Mouse (Mus musculus) testis, adult 2 months (tissue): ENCODE results near the gene Ralgps1.

Experiments used
- CTCF ChIP-seq: fragments of 200-500 bp; IDR thresholded peaks from 2 replicates; pipeline ENCODE4 v1.5.1; 2012; ENCODE audit warnings: low read depth, mild to moderate bottlenecking, inconsistent platforms, low read length, moderate library complexity; ENCODE audit not compliant: control insufficient read depth, insufficient read depth, insufficient replicate concordance
- POLR2A ChIP-seq: fragments of 200-500 bp; IDR thresholded peaks from 2 replicates; pipeline ENCODE4 v1.6.1; 2012; ENCODE audit warnings: low read depth, mild to moderate bottlenecking, inconsistent platforms, low read length, moderate library complexity; ENCODE audit not compliant: control insufficient read depth

DNA sequence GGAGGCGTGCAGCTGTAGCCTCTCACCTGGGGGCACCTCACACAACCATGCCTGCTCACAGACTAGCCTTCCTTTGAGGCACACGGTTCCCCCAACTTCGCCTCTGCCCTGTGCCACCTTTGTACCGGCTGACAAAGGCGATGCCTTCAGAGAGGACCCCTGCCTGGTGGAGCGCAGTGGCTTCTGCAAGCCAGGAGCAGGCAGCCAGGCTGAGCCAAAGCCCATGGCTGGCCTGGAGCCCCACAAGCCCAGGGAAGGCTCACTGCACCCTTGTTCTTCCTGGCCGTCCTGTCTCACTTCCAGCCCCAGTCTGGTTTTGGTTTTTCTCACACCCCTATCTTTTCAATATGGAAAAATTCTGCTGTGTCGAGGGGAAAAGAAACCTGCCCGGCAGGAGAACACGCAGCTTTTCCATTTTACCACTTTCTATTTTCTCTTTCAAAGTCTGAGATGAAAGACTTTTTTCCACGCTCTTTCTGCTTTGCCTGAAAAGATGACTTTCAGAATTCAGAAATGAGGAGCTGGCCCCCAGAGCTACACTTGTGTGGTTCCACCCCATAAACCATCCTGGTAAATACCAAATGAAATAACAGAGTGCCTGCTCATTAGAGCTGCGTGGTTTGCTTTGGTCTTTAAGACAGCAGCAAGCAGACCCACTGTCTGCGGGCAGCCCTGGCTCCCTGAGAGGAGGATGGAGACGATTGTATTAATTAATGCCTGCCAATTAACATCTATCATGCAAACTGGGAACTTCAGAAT, 191.9 kb downstream of the Ralgps1 start:
- TF ChIP-seq CTCF: no peak
- no peak for TF ChIP-seq POLR2A
